Mouse (Mus musculus) erythroblast, embryonic 14.5 days (primary cell): Measurements from ENCODE around the gene Grip1.

Experiments used
- GATA1 ChIP-seq: IDR thresholded peaks from 2 replicates; pipeline ENCODE4 v1.6.1; 2012; ENCODE audit warnings: low read length, inconsistent platforms, mixed read lengths
- TAL1 ChIP-seq: IDR thresholded peaks from 3 replicates; pipeline ENCODE4 v1.6.1; 2012; ENCODE audit warnings: low read length, inconsistent platforms, mixed read lengths

- TF ChIP-seq TAL1 (no peak), GATA1 (no peak)
Measured at GRCm38 (mm10) chr10:119495317-119495716, 41.7 kb downstream of the Grip1 start.
